Mouse (Mus musculus): ENCODE results near the gene Gm5269. TPM values are rescaled to one million over a fixed set of nuclear protein-coding genes. Genes with fewer than 3 reads are reported as not detected.

Gm5269 gene
- polyA plus RNA-seq (2015; fragmentation: Nextera tagmentation; extraction: Ambion mirVana): not detected in 2 replicates

- Histone ChIP-seq H3K4me3 (replicated peaks) (no peak within 1 kb of the TSS), H3K4me1 (no peaks in the 10 kb centered on the region), H3K9me3 (replicated peaks) (no peaks in the 10 kb centered on the region), H3K27ac (no peak within 1 kb of the TSS), H3K27me3 (no peaks in the 10 kb centered on the region), H3K9ac (no peak within 1 kb of the TSS), H3K36me3 (no peaks in the 10 kb centered on the region), H3K4me2 (no peak within 1 kb of the TSS)
- no peak for ATAC-seq (replicated peaks; ENCODE audit: low FRiP score)
Measured at GRCm38 (mm10) chr1:45890173-45890572, at the start of gene Gm5269. Gene Gm5269 (minus strand): TSS chr1:45890273.

- H3K4me2 ChIP-seq: no peak overlapping the region
- no peak for ATAC-seq (replicated peaks; ENCODE audit: low FRiP score)
- H3K9me3 ChIP-seq (replicated peaks): no peaks in the 10 kb centered on the region
- no peak overlapping the region for H3K4me3 ChIP-seq (replicated peaks)
- no peaks in the 10 kb centered on the region for H3K36me3 ChIP-seq
- peaks cover 3% of the 10 kb centered on the region; the same call in 1 of the 2 replicates for H3K4me1 ChIP-seq
- no peak overlapping the region for H3K9ac ChIP-seq
- H3K27ac ChIP-seq: no peak overlapping the region
- peaks cover 9% of the 10 kb centered on the region; the same call in 1 of the 2 replicates for H3K27me3 ChIP-seq
Measured at GRCm38 (mm10) chr1:45931127-45931526, 41.1 kb upstream of the Gm5269 start.

- no peak for ATAC-seq (replicated peaks; ENCODE audit: low FRiP score)
- H3K27me3 ChIP-seq: peaks cover 9% of the 10 kb centered on the region; the same call in 1 of the 2 replicates
- no peak overlapping the region for H3K4me2 ChIP-seq
- H3K36me3 ChIP-seq: no peaks in the 10 kb centered on the region
- WGBS: 59% methylated on average over 3 of the region's 3 CpGs
- no peak overlapping the region for H3K27ac ChIP-seq
- peaks cover 12% of the 10 kb centered on the region; the same call in 1 of the 2 replicates for H3K4me1 ChIP-seq
- no peaks in the 10 kb centered on the region for H3K9me3 ChIP-seq (replicated peaks)
- H3K9ac ChIP-seq: no peak overlapping the region
- H3K4me3 ChIP-seq (replicated peaks): no peak overlapping the region
Measured at GRCm38 (mm10) chr1:45926911-45927310, 36.8 kb upstream of the Gm5269 start.

- peaks cover 9% of the 10 kb centered on the region; the same call in 1 of the 2 replicates for H3K27me3 ChIP-seq
- peak within 1 kb of the TSS; percentile 56 for H3K9ac ChIP-seq
- peak within 1 kb of the TSS; percentile 73 for H3K27ac ChIP-seq
- H3K4me1 ChIP-seq: peaks cover 12% of the 10 kb centered on the region; the same call in 1 of the 2 replicates
- peak within 1 kb of the TSS; percentile 89 for H3K4me2 ChIP-seq
- 35% methylated on average over 9 of the region's 9 CpGs for WGBS
- no peaks in the 10 kb centered on the region for H3K36me3 ChIP-seq
- ATAC-seq (replicated peaks; ENCODE audit: low FRiP score): peak; percentile 22; the same call in 1 of the 2 replicates
- H3K9me3 ChIP-seq (replicated peaks): no peaks in the 10 kb centered on the region
- H3K4me3 ChIP-seq (replicated peaks): peak within 1 kb of the TSS; percentile 70
Measured at GRCm38 (mm10) chr1:45926393-45926763, 36.3 kb upstream of the Gm5269 start, which contains the start of gene Slc40a1. Gene Slc40a1 (minus strand): TSS chr1:45926523.

DNA sequence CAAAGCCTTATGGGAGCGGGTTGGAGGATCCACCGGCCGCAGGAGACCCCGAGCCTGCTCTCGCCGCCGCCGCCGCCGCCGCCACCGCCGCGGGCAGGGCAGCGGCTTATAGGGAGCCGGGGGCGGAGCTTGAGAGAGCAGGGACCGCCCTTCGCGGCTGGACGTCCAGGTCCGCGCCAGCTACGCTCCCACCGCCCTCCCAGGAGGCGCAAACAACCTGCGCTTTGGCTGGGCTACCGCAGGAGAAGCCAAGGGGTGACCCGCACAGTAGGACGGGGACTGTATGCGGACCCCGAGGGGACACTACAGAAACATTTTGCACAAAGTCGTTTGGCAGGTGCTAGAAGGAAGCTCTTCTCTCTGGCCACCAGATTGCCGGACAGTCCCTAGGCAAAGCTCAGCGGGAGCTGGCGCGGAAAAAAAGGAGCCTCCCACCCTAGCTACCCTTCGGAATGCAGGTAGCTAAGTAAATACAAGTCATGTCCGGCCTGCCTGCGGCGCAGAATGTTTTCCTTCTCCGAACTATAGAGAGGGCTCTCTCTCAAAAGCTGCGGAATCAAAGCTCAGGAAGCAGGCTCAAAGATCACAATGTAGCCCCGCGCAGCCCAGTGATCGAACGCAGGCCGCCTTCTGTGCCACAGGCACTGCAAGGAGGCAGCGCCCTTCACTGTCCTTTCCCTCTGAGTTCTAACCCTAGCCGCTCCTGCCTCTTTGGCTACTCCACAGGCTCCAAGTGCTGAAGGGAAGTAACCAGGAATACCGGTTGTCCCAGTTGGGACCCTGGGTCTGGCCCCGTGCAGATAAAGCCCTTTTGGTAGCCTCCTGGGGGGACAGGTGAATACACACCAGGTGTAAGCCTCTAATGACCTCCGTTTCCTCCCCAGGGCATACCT, 35.7 kb upstream of the Gm5269 start:
- ATAC-seq (replicated peaks; ENCODE audit: low FRiP score): peak; percentile 99
- peaks cover 15% of the 10 kb centered on the region; the same call in 1 of the 2 replicates for H3K4me1 ChIP-seq

DNA sequence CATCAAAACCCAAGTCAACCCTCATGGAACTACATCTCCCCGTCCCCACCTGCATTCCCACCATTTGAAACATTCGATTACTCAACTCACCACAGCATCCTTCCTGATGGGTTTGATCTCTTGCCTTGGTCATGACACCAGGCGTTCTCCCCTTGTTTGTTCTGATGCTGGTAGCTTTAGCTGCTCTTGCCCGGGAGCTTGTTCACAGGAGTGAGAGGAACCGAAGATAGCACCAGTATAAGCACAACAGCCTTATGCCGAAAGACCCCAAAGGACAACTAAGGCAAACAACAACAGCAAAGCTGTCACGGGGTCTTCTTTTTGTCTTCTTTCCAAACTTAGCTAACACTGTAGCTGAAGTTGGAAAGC, 35.0 kb upstream of the Gm5269 start:
- 6% methylated on average over 7 of the region's 7 CpGs for WGBS
- peak; percentile 37 for ATAC-seq (replicated peaks; ENCODE audit: low FRiP score)
- Histone ChIP-seq H3K27ac (peak overlapping the region; percentile 73; the same call in 1 of the 2 replicates), H3K4me3 (replicated peaks) (peak overlapping the region; percentile 70), H3K27me3 (peaks cover 9% of the 10 kb centered on the region; the same call in 1 of the 2 replicates), H3K9me3 (replicated peaks) (no peaks in the 10 kb centered on the region), H3K4me1 (peaks cover 16% of the 10 kb centered on the region; the same call in 1 of the 2 replicates), H3K4me2 (peak overlapping the region; percentile 89), H3K9ac (peak overlapping the region; percentile 56), H3K36me3 (no peaks in the 10 kb centered on the region)

More for the DNA sequence above, 35.7 kb upstream of the Gm5269 start:
- WGBS: under 1% methylated on average over 53 of the region's 53 CpGs
- Histone ChIP-seq H3K9me3 (replicated peaks) (no peaks in the 10 kb centered on the region), H3K27ac (peak overlapping the region; percentile 73), H3K27me3 (peaks cover 9% of the 10 kb centered on the region; the same call in 1 of the 2 replicates), H3K4me2 (peak overlapping the region; percentile 89), H3K4me3 (replicated peaks) (peak overlapping the region; percentile 70), H3K36me3 (no peaks in the 10 kb centered on the region), H3K9ac (peak overlapping the region; percentile 56)

- Histone ChIP-seq H3K4me2 (peak overlapping the region; percentile 89), H3K27me3 (peaks cover 9% of the 10 kb centered on the region; the same call in 1 of the 2 replicates), H3K36me3 (0 out of 2 replicates have a peak, but pooled peaks cover under 1% of the 10 kb centered on the region), H3K9ac (no peak overlapping the region), H3K27ac (0 out of 2 replicates have a peak overlapping the region, but pooled peaks have one; percentile 73), H3K9me3 (replicated peaks) (no peaks in the 10 kb centered on the region), H3K4me3 (replicated peaks) (peak overlapping the region; percentile 70), H3K4me1 (peaks cover 16% of the 10 kb centered on the region; the same call in 1 of the 2 replicates)
- ATAC-seq (replicated peaks; ENCODE audit: low FRiP score): no peak
- WGBS: 47% methylated on average over 7 of the region's 7 CpGs
Measured at GRCm38 (mm10) chr1:45924516-45924915, 34.4 kb upstream of the Gm5269 start.

DNA sequence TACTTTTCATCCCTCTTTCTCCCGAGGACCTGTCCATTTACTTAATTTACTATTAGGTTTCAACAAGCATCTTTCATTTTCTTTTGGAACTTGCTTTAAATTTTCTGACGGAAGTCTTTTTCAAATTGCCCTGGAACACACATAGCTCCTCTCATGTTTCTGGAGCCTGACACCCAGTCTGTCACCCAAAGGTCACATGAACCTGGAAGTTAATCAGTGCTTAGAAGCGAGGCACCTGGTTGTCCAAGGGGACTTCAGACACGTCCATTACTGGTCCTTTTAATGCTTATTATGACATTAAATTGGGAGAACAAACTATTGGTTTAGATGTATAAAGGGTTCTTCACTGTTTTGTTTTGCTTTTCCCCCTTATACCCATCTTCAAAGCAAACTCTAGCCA, 33.2 kb upstream of the Gm5269 start:
- WGBS: 32% methylated on average over 4 of the region's 4 CpGs
- ATAC-seq (replicated peaks; ENCODE audit: low FRiP score): no peak

GRCm38 (mm10) chr1:45920703-45921102, 30.6 kb upstream of the Gm5269 start:
- Histone ChIP-seq H3K27ac (peak overlapping the region; percentile 48), H3K27me3 (no peaks in the 10 kb centered on the region), H3K9ac (no peak overlapping the region), H3K4me3 (replicated peaks) (no peak overlapping the region), H3K4me2 (no peak overlapping the region), H3K36me3 (peaks cover 25% of the 10 kb centered on the region), H3K9me3 (replicated peaks) (no peaks in the 10 kb centered on the region), H3K4me1 (0 out of 2 replicates have a peak, but pooled peaks cover 9% of the 10 kb centered on the region)
- 70% methylated on average over 3 of the region's 3 CpGs for WGBS
- ATAC-seq (replicated peaks; ENCODE audit: low FRiP score): no peak

More for the DNA sequence above, 33.2 kb upstream of the Gm5269 start:
- Histone ChIP-seq H3K27ac (no peak overlapping the region), H3K4me2 (peak overlapping the region; percentile 89), H3K4me3 (replicated peaks) (peak overlapping the region; percentile 70), H3K9ac (no peak overlapping the region), H3K27me3 (peaks cover 9% of the 10 kb centered on the region; the same call in 1 of the 2 replicates), H3K36me3 (peaks cover 11% of the 10 kb centered on the region), H3K9me3 (replicated peaks) (no peaks in the 10 kb centered on the region), H3K4me1 (peaks cover 16% of the 10 kb centered on the region; the same call in 1 of the 2 replicates)

DNA sequence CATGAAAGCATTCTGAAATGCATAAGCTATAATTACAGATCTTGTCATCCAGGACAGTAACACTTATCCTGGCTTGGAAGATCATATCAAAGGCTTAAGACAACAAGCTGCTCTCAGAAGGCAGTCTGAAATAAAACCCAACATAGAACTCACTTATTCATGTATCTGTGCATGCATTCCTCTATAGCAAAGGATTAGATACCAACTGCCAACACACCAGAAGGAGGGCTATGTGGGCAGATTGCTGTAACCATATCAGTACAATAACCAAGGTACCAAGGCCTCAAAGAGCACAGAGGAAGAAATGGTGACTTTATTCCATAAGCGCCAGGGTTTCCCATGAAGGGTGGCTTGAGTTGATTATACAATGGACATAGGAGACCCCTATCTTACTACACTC, 29.7 kb upstream of the Gm5269 start:
- 0 out of 2 replicates have a peak, but pooled peaks cover 7% of the 10 kb centered on the region for H3K4me1 ChIP-seq
- H3K4me3 ChIP-seq (replicated peaks): no peak overlapping the region
- no peaks in the 10 kb centered on the region for H3K27me3 ChIP-seq
- 100% methylated on average over 1 of the region's 1 CpGs for WGBS
- no peak for ATAC-seq (replicated peaks; ENCODE audit: low FRiP score)
- H3K36me3 ChIP-seq: peaks cover 25% of the 10 kb centered on the region
- no peaks in the 10 kb centered on the region for H3K9me3 ChIP-seq (replicated peaks)
- H3K27ac ChIP-seq: no peak overlapping the region
- no peak overlapping the region for H3K9ac ChIP-seq
- no peak overlapping the region for H3K4me2 ChIP-seq

- Histone ChIP-seq H3K9ac (no peak overlapping the region), H3K4me3 (replicated peaks) (no peak overlapping the region), H3K27ac (no peak overlapping the region), H3K9me3 (replicated peaks) (no peaks in the 10 kb centered on the region), H3K27me3 (no peaks in the 10 kb centered on the region), H3K4me1 (0 out of 2 replicates have a peak, but pooled peaks cover 4% of the 10 kb centered on the region), H3K36me3 (peaks cover 25% of the 10 kb centered on the region), H3K4me2 (no peak overlapping the region)
- WGBS: 75% methylated on average over 4 of the region's 4 CpGs
- ATAC-seq (replicated peaks; ENCODE audit: low FRiP score): no peak
Measured at GRCm38 (mm10) chr1:45917136-45917803, 27.2 kb upstream of the Gm5269 start.
